31 mouse cellular contexts compared by ENCODE assay signal in genomic region chr9:85920745-85921614, GRCm38 (mm10).
DNase-seq lines count a peak whose midpoint lies in the region; ATAC-seq and TF ChIP-seq lines count a peak whose summit lies in the region.
"Had no signal": no experiment of that assay in that cellular context is flagged by ENCODE, and none has a peak within 500 bp of the region (broad histone marks: within the 10 kb centered on the region; RNA-seq: fewer than 3 reads in every experiment).

No protein-coding gene starts in this region.

- no peaks in the 10 kb centered on the region for H3K9me3 ChIP-seq in midbrain, postnatal 0 days (ENCODE audit: low read length)
- no peaks in the 10 kb centered on the region for H3K9me3 ChIP-seq in midbrain, embryonic 10.5 days (replicated peaks)
- H3K9me3 ChIP-seq in neural tube, embryonic 13.5 days: no peaks in the 10 kb centered on the region
- H3K9me3 ChIP-seq: embryonic facial prominence, embryonic 15.5 days; forebrain, embryonic 12.5 days; liver, embryonic 15.5 days; midbrain, embryonic 12.5 days; stomach, embryonic 15.5 days had no signal

- no peak overlapping the region for H3K27ac ChIP-seq in midbrain, postnatal 0 days (ENCODE audit: low read depth, low read length)
- H3K27ac ChIP-seq in midbrain, embryonic 10.5 days (replicated peaks): no peak overlapping the region
- no peak overlapping the region for H3K27ac ChIP-seq in neural tube, embryonic 13.5 days (replicated peaks)
- H3K27ac ChIP-seq: embryonic facial prominence, embryonic 15.5 days; forebrain, embryonic 12.5 days; heart, adult 2 months; liver, embryonic 15.5 days; midbrain, embryonic 12.5 days; stomach, embryonic 15.5 days had no signal

- WGBS in midbrain, postnatal 0 days: 91% methylated on average over 13 of the region's 13 CpGs
- WGBS in midbrain, embryonic 10.5 days: 94% methylated on average over 13 of the region's 13 CpGs
- 58% methylated on average over 13 of the region's 13 CpGs for WGBS in neural tube, embryonic 13.5 days

- H3K27me3 ChIP-seq in midbrain, postnatal 0 days (ENCODE audit: insufficient read depth, low read length): no peaks in the 10 kb centered on the region
- no peaks in the 10 kb centered on the region for H3K27me3 ChIP-seq in midbrain, embryonic 10.5 days (ENCODE audit: low read depth, poor library complexity, severe bottlenecking)
- H3K27me3 ChIP-seq in neural tube, embryonic 13.5 days: no peaks in the 10 kb centered on the region
- H3K27me3 ChIP-seq: CH12.LX; embryonic facial prominence, embryonic 15.5 days; forebrain, embryonic 12.5 days; heart, embryonic 12.5 days; liver, embryonic 15.5 days; midbrain, embryonic 12.5 days; stomach, embryonic 15.5 days had no signal

- H3K4me1 ChIP-seq in midbrain, postnatal 0 days (ENCODE audit: insufficient read depth, low read length): no peaks in the 10 kb centered on the region
- H3K4me1 ChIP-seq in midbrain, embryonic 10.5 days: no peaks in the 10 kb centered on the region
- no peaks in the 10 kb centered on the region for H3K4me1 ChIP-seq in neural tube, embryonic 13.5 days (replicated peaks)
- H3K4me1 ChIP-seq: embryonic facial prominence, embryonic 15.5 days; forebrain, embryonic 12.5 days; heart, embryonic 12.5 days; liver, embryonic 15.5 days; midbrain, embryonic 12.5 days; stomach, embryonic 15.5 days had no signal

- no peak for ATAC-seq in midbrain, postnatal 0 days (ENCODE audit: low FRiP score)
- peak; percentile 79 for ATAC-seq in neural tube, embryonic 13.5 days (ENCODE audit: low read depth)
- ATAC-seq: activated CD4-positive, CD25-positive, alpha-beta regulatory T cell, adult 4 months; forebrain, postnatal 0 days; hindbrain, embryonic 16.5 days had no signal

- no peak overlapping the region for H3K4me3 ChIP-seq in midbrain, postnatal 0 days (ENCODE audit: low read depth, low read length)
- H3K4me3 ChIP-seq in midbrain, embryonic 10.5 days: no peak overlapping the region
- no peak overlapping the region for H3K4me3 ChIP-seq in neural tube, embryonic 13.5 days
- H3K4me3 ChIP-seq: embryonic facial prominence, embryonic 15.5 days; forebrain, embryonic 12.5 days; heart, adult 2 months; heart, embryonic 12.5 days; liver, embryonic 15.5 days; midbrain, embryonic 12.5 days; stomach, embryonic 15.5 days had no signal

- TF ChIP-seq CTCF in midbrain, postnatal 0 days (IDR thresholded peaks at IDR 0.05): no peak

- DNase-seq in embryo, embryonic 10 days (ENCODE audit: low spot score): peak; percentile 16
- DNase-seq in embryo, embryonic 9.5 days (ENCODE audit: extremely low spot score): no peak
- peak; percentile 8 for DNase-seq in midbrain, postnatal 0 days (ENCODE audit: low spot score)
- no peak for DNase-seq in midbrain, embryonic 10.5 days (ENCODE audit: low spot score)
- DNase-seq in frontal cortex, postnatal 14 days (ENCODE audit: low spot score in 2 of 2): no peak
- DNase-seq in layer of hippocampus, adult 11-12 months (ENCODE audit: low spot score): no peak
- DNase-seq: adrenal gland, adult 2 months; adrenal gland, postnatal 36 days; cerebellum, adult 18-20 months; cerebellum, postnatal 10 days; forebrain, postnatal 0 days; gastrocnemius, postnatal 14 days; heart, adult 2 months; kidney, adult 18-20 months; kidney, postnatal 36 days; layer of hippocampus, postnatal 36 days; left cerebral cortex, postnatal 4 days; lung, embryonic 14.5 days; lung, postnatal 14 days; retina, postnatal 1 day; right cerebral cortex, postnatal 14 days had no signal

- H3K36me3 ChIP-seq in midbrain, postnatal 0 days (ENCODE audit: insufficient read depth, low read length): no peaks in the 10 kb centered on the region
- H3K36me3 ChIP-seq in midbrain, embryonic 10.5 days: no peaks in the 10 kb centered on the region
- no peaks in the 10 kb centered on the region for H3K36me3 ChIP-seq in neural tube, embryonic 13.5 days
- H3K36me3 ChIP-seq: embryonic facial prominence, embryonic 15.5 days; forebrain, embryonic 12.5 days; heart, embryonic 12.5 days; liver, embryonic 15.5 days; midbrain, embryonic 12.5 days; stomach, embryonic 15.5 days had no signal

- H3K9ac ChIP-seq in midbrain, postnatal 0 days (replicated peaks; ENCODE audit: low read length, poor library complexity, severe bottlenecking): no peak overlapping the region
- H3K9ac ChIP-seq in neural tube, embryonic 13.5 days: no peak overlapping the region
- H3K9ac ChIP-seq: embryonic facial prominence, embryonic 15.5 days; forebrain, embryonic 12.5 days; forebrain, postnatal 0 days; heart, embryonic 12.5 days; liver, embryonic 15.5 days; lung, embryonic 14.5 days; midbrain, embryonic 12.5 days; stomach, embryonic 15.5 days had no signal

- no peak overlapping the region for H3K4me2 ChIP-seq in midbrain, postnatal 0 days (ENCODE audit: low read depth, low read length, poor library complexity, severe bottlenecking)
- H3K4me2 ChIP-seq in neural tube, embryonic 13.5 days: no peak overlapping the region
- H3K4me2 ChIP-seq: embryonic facial prominence, embryonic 15.5 days; forebrain, embryonic 12.5 days; heart, embryonic 12.5 days; liver, embryonic 15.5 days; lung, embryonic 14.5 days; midbrain, embryonic 12.5 days; stomach, embryonic 15.5 days had no signal

Comparison
In these comparisons a context has a peak if more than half of its experiments do, and no peak if none do; other contexts are left out.
1. DNase-seq: peak in embryo, embryonic 10 days (single experiment) and midbrain, postnatal 0 days (single experiment); none in embryo, embryonic 9.5 days (single experiment), midbrain, embryonic 10.5 days (single experiment), frontal cortex, postnatal 14 days (0 of 2) and layer of hippocampus, adult 11-12 months (single experiment).